Mouse (Mus musculus) kidney, embryonic 16.5 days (tissue): ENCODE measurements around the gene Aif1l. TPM values are rescaled to one million over a fixed set of nuclear protein-coding genes. Genes with fewer than 3 reads are reported as not detected.

Experiments used
- ATAC-seq: fragments of 200-750 bp; cut with Nextera tagmentation; 2 replicates; pipeline ENCODE4 v1.8.0; 2017; ENCODE audit warnings: moderate TSS enrichment; ENCODE audit not compliant: low FRiP score, low TSS enrichment
- H3K27ac ChIP-seq: fragments of 300-500 bp; sonication (generic); 2 replicates; pipeline ENCODE4 v1.5.1; 2014; ENCODE audit warnings: low read length
- H3K27me3 ChIP-seq: fragments of 300-500 bp; sonication (generic); 2 replicates; pipeline ENCODE4 v1.6.1; 2014; ENCODE audit warnings: low read length, control low read depth, mixed read lengths; ENCODE audit not compliant: insufficient read depth
- H3K36me3 ChIP-seq: fragments of 300-500 bp; sonication (generic); 2 replicates; pipeline ENCODE4 v1.6.1; 2014; ENCODE audit warnings: low read length, control low read depth, mixed read lengths; ENCODE audit not compliant: insufficient read depth
- H3K4me1 ChIP-seq: fragments of 300-500 bp; sonication (generic); 2 replicates; pipeline ENCODE4 v1.6.1; 2014; ENCODE audit warnings: low read length, control low read depth, mixed read lengths; ENCODE audit not compliant: insufficient read depth
- H3K4me2 ChIP-seq: fragments of 300-500 bp; sonication (generic); replicated peaks from 2 replicates; pipeline ENCODE4 v1.6.1; 2014; ENCODE audit warnings: low read depth, low read length
- H3K4me3 ChIP-seq: fragments of 300-500 bp; sonication (generic); 2 replicates; pipeline ENCODE4 v1.5.1; 2014; ENCODE audit warnings: mild to moderate bottlenecking, low read length
- H3K9ac ChIP-seq: fragments of 300-500 bp; sonication (generic); replicated peaks from 2 replicates; pipeline ENCODE4 v1.6.1; 2014; ENCODE audit warnings: low read length
- H3K9me3 ChIP-seq: fragments of 300-500 bp; sonication (generic); 2 replicates; pipeline ENCODE4 v1.6.1; 2016; ENCODE audit warnings: low read length, control low read depth
- WGBS: fragments of 180-500 bp; shearing (Covaris S2); extraction: QIAGEN DNeasy Blood & Tissue Kit; methylation state at CpG from one replicate; pipeline ENCODE4 v1.1.7; 2014; 5-methylcytosine and 5-hydroxymethylcytosine counted together
- polyA plus RNA-seq: library from polyadenylated mRNA; unstranded; fragments of >200 nt; fragmentation: Nextera tagmentation; extraction: Ambion mirVana; gene quantifications from 2 replicates; pipeline ENCODE4 v1.2.1, GENCODE M21; 2015

Aif1l gene
- polyA plus RNA-seq, 1 experiment from 2014 or later: 101 TPM

DNA sequence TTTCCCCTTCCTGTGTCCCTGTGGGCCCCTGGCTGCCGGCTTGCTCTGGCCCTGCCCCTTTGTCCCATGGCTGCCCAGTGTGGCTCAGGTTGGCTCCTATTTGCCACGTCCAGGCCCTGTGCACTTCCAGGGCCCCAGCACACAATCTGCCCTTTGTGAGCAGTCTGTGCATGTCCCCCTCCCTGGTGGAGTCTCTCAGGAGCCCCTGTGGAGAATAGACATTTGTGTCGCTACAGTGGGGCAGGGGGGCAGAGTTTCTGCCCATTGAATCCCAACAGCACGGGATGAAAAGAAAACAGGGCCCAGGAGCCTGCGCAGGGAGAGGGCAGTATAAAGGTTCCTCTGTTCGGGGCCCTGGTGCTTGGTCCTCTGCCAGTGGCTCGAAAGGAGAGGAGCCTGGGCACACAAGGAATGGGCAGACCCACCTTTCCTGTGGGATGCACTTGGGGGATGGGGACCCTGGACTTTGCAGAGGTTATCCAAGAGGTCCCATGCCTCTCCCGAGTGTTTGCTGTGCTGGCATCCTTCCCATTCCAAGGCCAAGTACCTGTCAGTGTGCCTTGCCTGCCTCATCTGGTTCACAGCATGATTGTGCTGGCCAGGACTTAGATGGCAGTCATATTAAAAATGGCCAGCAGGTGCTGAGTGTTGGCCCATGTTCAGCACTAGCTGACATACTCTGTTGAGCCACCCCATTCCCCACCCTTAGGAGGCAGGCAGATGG is 12.7 kb downstream of the Aif1l start:
- Histone ChIP-seq H3K4me2 (0 out of 2 replicates have a peak overlapping the region, but pooled peaks have one; percentile 14), H3K4me1 (peaks cover 37% of the 10 kb centered on the region), H3K27ac (peak overlapping the region; percentile 88), H3K36me3 (no peaks in the 10 kb centered on the region), H3K9me3 (no peaks in the 10 kb centered on the region), H3K27me3 (no peaks in the 10 kb centered on the region), H3K4me3 (no peak overlapping the region), H3K9ac (peak overlapping the region; percentile 31)
- 64% methylated on average over 8 of the region's 8 CpGs for WGBS
- ATAC-seq: peak; percentile 8; the same call in 1 of the 2 replicates

DNA sequence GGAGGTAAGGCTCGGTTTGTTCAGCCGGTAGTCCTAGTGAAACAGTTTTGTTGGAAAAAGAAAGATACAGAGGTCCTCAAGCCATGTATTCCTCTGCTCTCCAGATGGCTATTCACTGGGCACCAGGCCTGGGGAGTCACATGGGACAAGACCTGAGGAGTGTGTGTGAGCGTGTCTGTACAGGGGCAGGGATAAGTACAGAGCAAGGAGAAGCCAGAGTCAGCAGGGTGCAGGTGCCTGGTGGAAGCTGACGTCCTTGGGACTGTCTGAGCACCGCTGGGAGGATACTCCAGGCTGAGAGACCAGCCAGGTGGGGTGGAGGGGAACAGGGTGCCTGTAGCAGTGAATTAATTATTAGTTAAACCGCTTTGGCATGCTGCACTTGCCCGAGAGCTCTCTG is 13.6 kb downstream of the Aif1l start:
- 0 out of 2 replicates have a peak, but pooled peaks cover 4% of the 10 kb centered on the region for H3K36me3 ChIP-seq
- peak; percentile 82 for ATAC-seq
- 75% methylated on average over 7 of the region's 7 CpGs for WGBS
- peak overlapping the region; percentile 88; the same call in 1 of the 2 replicates for H3K27ac ChIP-seq
- no peak overlapping the region for H3K4me3 ChIP-seq
- H3K9me3 ChIP-seq: no peaks in the 10 kb centered on the region
- H3K9ac ChIP-seq: peak overlapping the region; percentile 22; the same call in 1 of the 2 replicates
- H3K27me3 ChIP-seq: no peaks in the 10 kb centered on the region
- peaks cover 37% of the 10 kb centered on the region for H3K4me1 ChIP-seq
- H3K4me2 ChIP-seq: no peak overlapping the region

DNA sequence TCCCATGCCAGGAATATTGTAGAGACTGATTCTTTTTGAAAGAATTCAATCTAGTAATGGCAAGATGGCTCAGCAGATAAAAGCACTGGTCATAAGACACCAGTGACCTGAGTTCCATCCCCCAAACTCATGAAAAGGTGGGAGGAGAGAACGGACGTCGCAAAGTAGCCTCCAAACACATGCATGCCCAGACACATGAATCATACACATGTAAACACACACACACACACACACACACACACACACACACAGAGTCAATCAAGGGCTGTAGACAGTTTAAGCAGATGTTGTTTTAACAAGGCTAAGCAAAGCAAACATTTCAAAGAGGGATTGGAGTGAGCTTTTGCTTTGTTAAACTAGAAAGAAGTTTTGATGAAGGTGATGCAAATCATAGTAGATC is 14.3 kb downstream of the Aif1l start:
- Histone ChIP-seq H3K9me3 (no peaks in the 10 kb centered on the region), H3K4me2 (no peak overlapping the region), H3K36me3 (peaks cover 5% of the 10 kb centered on the region; the same call in 1 of the 2 replicates), H3K4me3 (no peak overlapping the region), H3K27ac (peak overlapping the region; percentile 88; the same call in 1 of the 2 replicates), H3K4me1 (peaks cover 37% of the 10 kb centered on the region), H3K27me3 (no peaks in the 10 kb centered on the region), H3K9ac (no peak overlapping the region)
- 59% methylated on average over 3 of the region's 3 CpGs for WGBS
- no peak for ATAC-seq

DNA sequence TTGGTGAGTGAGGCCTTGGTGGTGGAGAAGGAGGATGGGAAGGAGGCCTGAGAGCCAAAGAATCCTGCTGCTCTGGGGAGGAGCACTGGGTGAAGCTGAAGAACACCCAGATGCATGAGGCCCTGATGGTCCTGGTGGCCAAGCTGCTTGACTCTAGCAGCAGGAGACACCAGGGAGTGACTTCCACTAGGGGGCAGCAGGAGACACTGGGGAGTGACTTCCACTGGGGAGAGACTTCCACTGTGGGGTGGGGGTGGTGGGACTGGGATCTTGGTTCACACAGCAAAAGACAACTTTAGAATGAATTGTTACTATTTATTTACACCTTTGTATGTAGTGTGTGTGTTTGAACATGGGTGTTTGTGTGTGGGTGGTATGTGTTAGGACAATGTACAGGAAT is 15.2 kb downstream of the Aif1l start:
- ATAC-seq: no peak
- Histone ChIP-seq H3K4me2 (no peak overlapping the region), H3K27me3 (no peaks in the 10 kb centered on the region), H3K4me1 (peaks cover 28% of the 10 kb centered on the region), H3K27ac (no peak overlapping the region), H3K9ac (no peak overlapping the region), H3K36me3 (peaks cover 12% of the 10 kb centered on the region; the same call in 1 of the 2 replicates), H3K9me3 (no peaks in the 10 kb centered on the region), H3K4me3 (no peak overlapping the region)

DNA sequence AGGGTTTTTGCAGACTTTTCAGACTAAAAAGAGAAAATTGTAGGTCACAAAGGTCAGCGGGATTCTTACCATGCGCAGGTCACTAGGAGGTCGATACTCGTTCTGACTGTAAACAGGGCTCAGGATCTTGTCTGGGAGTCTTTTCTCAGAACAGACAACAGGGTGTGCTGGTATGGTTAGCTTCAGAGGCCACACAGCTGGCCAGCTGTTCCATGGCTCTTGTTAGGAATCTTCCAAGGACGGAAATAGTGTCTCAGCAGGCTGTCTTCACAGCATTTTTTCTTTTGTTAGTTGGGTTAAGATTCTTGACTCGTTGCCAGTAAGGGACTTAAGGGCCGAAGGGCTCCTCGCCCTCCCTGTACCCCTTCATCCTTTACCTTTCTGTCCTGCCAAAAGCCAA is 16.9 kb downstream of the Aif1l start:
- no peak for ATAC-seq
- WGBS: 83% methylated on average over 8 of the region's 8 CpGs
- H3K27ac ChIP-seq: no peak overlapping the region
- peaks cover 21% of the 10 kb centered on the region for H3K36me3 ChIP-seq
- no peaks in the 10 kb centered on the region for H3K9me3 ChIP-seq
- H3K4me1 ChIP-seq: peaks cover 14% of the 10 kb centered on the region
- no peak overlapping the region for H3K4me3 ChIP-seq
- H3K4me2 ChIP-seq: no peak overlapping the region
- H3K9ac ChIP-seq: no peak overlapping the region
- no peaks in the 10 kb centered on the region for H3K27me3 ChIP-seq

DNA sequence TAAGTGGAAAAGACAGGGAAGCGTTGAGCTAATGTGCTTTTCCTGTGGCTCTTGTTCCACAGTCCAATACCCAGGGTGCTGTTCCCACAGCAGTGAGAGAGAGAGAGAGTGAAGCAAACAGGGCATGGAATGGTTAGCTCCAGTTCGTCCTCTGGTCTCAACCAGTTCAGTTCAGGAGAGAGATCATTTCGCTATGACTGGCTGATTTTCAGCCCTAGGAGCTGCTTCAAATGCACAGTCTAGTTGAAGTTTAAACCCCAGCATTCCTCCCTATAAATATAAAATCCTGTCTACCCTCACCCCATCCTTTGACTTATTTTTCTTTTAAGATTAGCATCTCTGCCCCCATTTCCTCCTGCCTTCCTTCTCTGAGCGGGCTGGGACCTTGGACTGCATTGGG is 22.6 kb downstream of the Aif1l start:
- Histone ChIP-seq H3K27me3 (no peaks in the 10 kb centered on the region), H3K4me3 (no peak overlapping the region), H3K9me3 (no peaks in the 10 kb centered on the region), H3K36me3 (peaks cover 34% of the 10 kb centered on the region), H3K27ac (peak overlapping the region; percentile 90), H3K4me2 (no peak overlapping the region), H3K9ac (no peak overlapping the region), H3K4me1 (peaks cover 19% of the 10 kb centered on the region)
- peak; percentile 80 for ATAC-seq
- 70% methylated on average over 4 of the region's 4 CpGs for WGBS

DNA sequence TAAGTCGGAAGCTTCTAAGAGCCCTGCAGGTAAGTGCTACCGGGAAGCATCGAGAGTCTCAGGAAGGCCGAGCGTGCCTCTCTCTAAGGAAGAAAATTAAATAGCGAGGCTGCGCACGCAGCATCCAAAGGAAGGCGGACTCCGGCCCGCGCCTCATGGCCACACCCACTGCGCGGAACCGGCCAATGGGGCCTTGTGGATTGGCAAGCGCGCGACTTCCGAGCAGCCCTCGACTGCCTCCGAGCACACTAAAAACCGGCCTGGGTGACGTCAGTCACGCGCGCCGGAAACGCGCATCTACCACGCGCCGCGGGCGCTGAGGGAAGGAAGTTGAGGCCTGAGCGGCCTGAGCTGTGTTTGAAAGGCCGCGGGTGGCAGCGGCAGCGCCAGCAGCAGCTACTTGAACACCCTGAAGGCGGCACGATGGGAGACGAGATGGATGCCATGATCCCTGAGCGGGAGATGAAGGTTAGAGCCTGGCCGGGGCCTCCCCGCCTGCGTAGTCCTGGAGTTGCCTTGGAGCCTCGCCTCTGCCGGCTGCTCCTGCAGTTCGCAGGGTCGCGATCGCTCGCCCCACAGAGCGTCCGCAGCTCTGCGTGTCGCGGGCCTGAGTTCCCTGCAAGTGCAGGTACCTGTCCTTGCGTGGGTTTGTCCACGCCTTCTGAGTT is 24.3 kb downstream of the Aif1l start, which contains the start of gene Nup214:
Nup214 (plus strand) TSS at position 296 of the 668 bp plus-strand sequence.
- peaks cover 19% of the 10 kb centered on the region for H3K4me1 ChIP-seq
- under 1% methylated on average over 60 of the region's 60 CpGs for WGBS
- H3K4me2 ChIP-seq: peak within 1 kb of the TSS; percentile 86
- H3K9ac ChIP-seq: peak within 1 kb of the TSS; percentile 93
- H3K9me3 ChIP-seq: no peaks in the 10 kb centered on the region
- peak within 1 kb of the TSS; percentile 92 for H3K4me3 ChIP-seq
- H3K36me3 ChIP-seq: peaks cover 42% of the 10 kb centered on the region
- peak; percentile 98 for ATAC-seq
- no peaks in the 10 kb centered on the region for H3K27me3 ChIP-seq
- peak within 1 kb of the TSS; percentile 90 for H3K27ac ChIP-seq

DNA sequence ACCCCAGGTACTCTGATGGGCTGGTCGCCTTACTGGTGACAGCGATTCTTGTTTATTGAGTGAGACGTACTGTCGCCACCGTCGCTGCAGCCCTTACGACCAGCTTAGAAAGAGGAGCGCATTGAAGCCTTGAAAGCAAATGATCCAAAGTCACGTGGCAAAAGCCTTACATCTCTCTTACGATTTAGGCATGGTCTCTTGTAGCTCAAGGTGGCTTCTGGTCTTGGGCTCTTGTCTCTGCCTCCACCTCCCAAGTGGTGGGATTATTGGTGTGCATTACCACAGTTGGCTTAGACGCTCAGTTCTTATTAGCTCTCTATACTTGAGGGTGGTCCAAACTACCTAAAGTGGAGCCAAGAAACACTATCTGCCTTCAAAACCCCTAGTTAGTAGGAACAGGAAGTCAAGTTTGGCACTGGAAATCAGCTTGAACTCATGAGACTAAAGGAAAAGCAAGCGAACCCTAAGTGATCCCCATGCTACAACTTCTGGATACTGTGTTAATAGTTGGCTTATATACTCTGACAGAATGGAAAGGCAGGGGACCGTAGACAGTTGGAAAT is 25.0 kb downstream of the Aif1l start:
- Histone ChIP-seq H3K9me3 (no peaks in the 10 kb centered on the region), H3K4me2 (peak overlapping the region; percentile 78), H3K4me3 (peak overlapping the region; percentile 92), H3K9ac (peak overlapping the region; percentile 93), H3K36me3 (peaks cover 39% of the 10 kb centered on the region), H3K27ac (peak overlapping the region; percentile 44; the same call in 1 of the 2 replicates), H3K4me1 (peaks cover 19% of the 10 kb centered on the region), H3K27me3 (no peaks in the 10 kb centered on the region)
- 10% methylated on average over 13 of the region's 13 CpGs for WGBS
- no peak for ATAC-seq

DNA sequence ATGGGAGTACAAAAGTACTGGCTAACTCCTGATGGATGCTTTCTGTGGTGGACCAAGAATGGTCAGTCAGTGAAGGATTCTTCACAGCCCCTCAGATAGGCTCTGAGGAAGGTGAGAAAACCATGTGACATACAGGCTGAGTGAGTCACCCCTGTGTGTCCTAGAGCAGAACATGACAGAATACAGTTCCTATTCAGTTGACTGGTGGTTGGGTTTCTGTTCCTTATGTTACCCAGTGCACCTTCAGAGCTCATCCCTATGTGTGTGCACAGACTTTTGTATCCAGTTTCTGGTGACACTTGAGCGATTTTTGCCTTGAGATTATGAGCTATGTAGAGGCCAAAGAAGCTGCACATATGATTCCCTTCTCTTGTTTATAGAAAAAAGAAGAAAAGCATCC is 37.8 kb downstream of the Aif1l start:
- 94% methylated on average over 1 of the region's 1 CpGs for WGBS
- Histone ChIP-seq H3K4me2 (no peak overlapping the region), H3K36me3 (peaks cover 79% of the 10 kb centered on the region), H3K4me3 (no peak overlapping the region), H3K9me3 (no peaks in the 10 kb centered on the region), H3K27ac (no peak overlapping the region), H3K4me1 (no peaks in the 10 kb centered on the region), H3K27me3 (no peaks in the 10 kb centered on the region), H3K9ac (no peak overlapping the region)
- ATAC-seq: no peak
